Mouse (Mus musculus) hindbrain, postnatal 0 days (tissue): ENCODE measurements at regions not wholly inside any gene's neighbourhood (a gene's known extent, or its start where the extent isn't known, plus 50 kb on each side); places are given as distances from the start of the nearest gene placed in this dataset.

Source experiments
- ATAC-seq: fragments of 200-750 bp; cut with Nextera tagmentation; 2 replicates; pipeline ENCODE4 v1.8.0; 2017; ENCODE audit warnings: mild to moderate bottlenecking, moderate TSS enrichment, moderate library complexity
- DNase-seq: peaks from one replicate; pipeline ENCODE4 v3.0.0-alpha.2; 2015; ENCODE audit warnings: low spot score
- H3K27ac ChIP-seq: fragments of 300-500 bp; sonication (generic); 2 replicates; pipeline ENCODE4 v1.5.1; 2014; ENCODE audit warnings: mild to moderate bottlenecking
- H3K27me3 ChIP-seq: fragments of 300-500 bp; sonication (generic); 2 replicates; pipeline ENCODE4 v1.6.1; 2014; ENCODE audit warnings: low read length, mixed read lengths; ENCODE audit not compliant: insufficient read depth
- H3K36me3 ChIP-seq: fragments of 300-500 bp; sonication (generic); 2 replicates; pipeline ENCODE4 v1.6.1; 2014; ENCODE audit warnings: low read length, mixed read lengths; ENCODE audit not compliant: insufficient read depth
- H3K4me1 ChIP-seq: fragments of 300-500 bp; sonication (generic); 2 replicates; pipeline ENCODE4 v1.6.1; 2014; ENCODE audit warnings: antibody characterized with exemption, low read length, mixed read lengths; ENCODE audit not compliant: insufficient read depth
- H3K4me2 ChIP-seq: fragments of 300-500 bp; sonication (generic); 2 replicates; pipeline ENCODE4 v1.6.1; 2014; ENCODE audit warnings: low read depth, mild to moderate bottlenecking, low read length, moderate library complexity, mixed read lengths
- H3K4me3 ChIP-seq: fragments of 300-500 bp; sonication (generic); 2 replicates; pipeline ENCODE4 v1.5.1; 2014; ENCODE audit warnings: low read length
- H3K9ac ChIP-seq: fragments of 300-500 bp; sonication (generic); replicated peaks from 2 replicates; pipeline ENCODE4 v1.6.1; 2014; ENCODE audit warnings: mild to moderate bottlenecking, low read length, moderate library complexity, mixed read lengths
- H3K9me3 ChIP-seq: fragments of 300-500 bp; sonication (generic); 2 replicates; pipeline ENCODE4 v1.6.1; 2016; ENCODE audit warnings: low read length, mixed read lengths
- CTCF ChIP-seq: IDR thresholded peaks from 2 replicates; pipeline ENCODE4 v1.5.1; 2016; ENCODE audit warnings: antibody characterized with exemption, control low read depth, low read depth
- WGBS: fragments of 180-500 bp; shearing (Covaris S2); extraction: QIAGEN DNeasy Blood & Tissue Kit; methylation state at CpG from one replicate; pipeline ENCODE4 v1.1.7; 2014; 5-methylcytosine and 5-hydroxymethylcytosine counted together

GRCm38 (mm10) chr10:15321480-15321879 lies 603.5 kb upstream of the Gje1 start:
- Histone ChIP-seq H3K27me3 (no peaks in the 10 kb centered on the region), H3K4me3 (no peak overlapping the region), H3K4me2 (no peak overlapping the region), H3K27ac (no peak overlapping the region), H3K4me1 (no peaks in the 10 kb centered on the region), H3K9me3 (no peaks in the 10 kb centered on the region), H3K9ac (no peak overlapping the region), H3K36me3 (no peaks in the 10 kb centered on the region)
- no peak for TF ChIP-seq CTCF
- DNase-seq (no peak), ATAC-seq (no peak)

DNA sequence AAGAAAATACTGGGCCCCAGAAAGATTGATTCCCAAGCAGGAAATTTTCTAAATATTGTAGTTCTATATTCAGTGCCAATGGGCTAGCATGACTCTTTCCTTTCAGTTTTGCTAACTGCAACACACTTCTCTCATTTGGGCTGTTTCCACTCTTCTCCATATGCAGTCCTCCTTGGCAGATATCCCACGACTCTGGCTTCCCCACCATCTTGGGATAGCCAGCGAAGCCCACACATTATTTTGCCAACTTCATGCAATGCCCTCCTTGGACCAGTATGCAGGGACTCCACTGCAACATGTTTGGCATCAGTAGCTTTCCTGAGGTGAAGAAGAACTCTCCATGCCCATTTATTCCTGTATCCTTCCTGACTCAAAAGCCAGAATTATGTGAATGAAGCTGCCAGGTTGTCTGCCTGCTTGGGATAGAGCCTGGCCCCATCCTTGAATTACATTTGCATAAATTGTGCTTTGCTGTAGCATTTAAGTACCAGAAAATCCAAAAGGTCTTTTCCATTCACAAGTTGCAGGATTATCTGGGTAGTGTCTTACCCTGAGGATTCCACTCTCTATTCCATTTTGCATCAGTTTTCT lies 599.1 kb upstream of the Gje1 start:
- no peaks in the 10 kb centered on the region for H3K4me1 ChIP-seq
- no peaks in the 10 kb centered on the region for H3K9me3 ChIP-seq
- no peak overlapping the region for H3K4me2 ChIP-seq
- no peak overlapping the region for H3K4me3 ChIP-seq
- no peaks in the 10 kb centered on the region for H3K27me3 ChIP-seq
- H3K9ac ChIP-seq: no peak overlapping the region
- no peaks in the 10 kb centered on the region for H3K36me3 ChIP-seq
- TF ChIP-seq CTCF: no peak
- no peak overlapping the region for H3K27ac ChIP-seq
- ATAC-seq (no peak), DNase-seq (no peak)
- WGBS: 75% methylated on average over 2 of the region's 2 CpGs

DNA sequence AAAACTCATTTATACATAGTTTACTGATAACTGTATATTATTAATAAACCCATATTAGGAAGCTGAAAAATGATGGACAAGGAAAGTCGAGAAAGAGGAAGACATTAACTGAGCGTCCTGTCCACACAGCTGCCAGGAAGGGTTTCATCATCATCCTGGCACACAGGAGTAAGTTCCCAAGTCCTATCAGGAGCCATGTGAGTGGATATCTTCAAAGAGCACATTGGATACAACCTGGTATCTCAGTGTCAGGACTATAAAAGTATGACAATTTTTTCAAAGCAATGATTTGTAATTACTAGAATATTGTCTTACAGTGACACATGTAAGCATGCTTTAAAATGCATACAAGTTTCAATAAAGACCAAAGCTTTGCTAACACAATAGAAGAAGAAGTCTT lies 592.6 kb upstream of the Gje1 start:
- Histone ChIP-seq H3K9ac (no peak overlapping the region), H3K4me2 (no peak overlapping the region), H3K4me3 (no peak overlapping the region), H3K27ac (no peak overlapping the region), H3K4me1 (no peaks in the 10 kb centered on the region), H3K27me3 (no peaks in the 10 kb centered on the region), H3K9me3 (no peaks in the 10 kb centered on the region), H3K36me3 (no peaks in the 10 kb centered on the region)
- DNase-seq (no peak), ATAC-seq (no peak)
- no peak for TF ChIP-seq CTCF
- 84% methylated on average over 2 of the region's 2 CpGs for WGBS

DNA sequence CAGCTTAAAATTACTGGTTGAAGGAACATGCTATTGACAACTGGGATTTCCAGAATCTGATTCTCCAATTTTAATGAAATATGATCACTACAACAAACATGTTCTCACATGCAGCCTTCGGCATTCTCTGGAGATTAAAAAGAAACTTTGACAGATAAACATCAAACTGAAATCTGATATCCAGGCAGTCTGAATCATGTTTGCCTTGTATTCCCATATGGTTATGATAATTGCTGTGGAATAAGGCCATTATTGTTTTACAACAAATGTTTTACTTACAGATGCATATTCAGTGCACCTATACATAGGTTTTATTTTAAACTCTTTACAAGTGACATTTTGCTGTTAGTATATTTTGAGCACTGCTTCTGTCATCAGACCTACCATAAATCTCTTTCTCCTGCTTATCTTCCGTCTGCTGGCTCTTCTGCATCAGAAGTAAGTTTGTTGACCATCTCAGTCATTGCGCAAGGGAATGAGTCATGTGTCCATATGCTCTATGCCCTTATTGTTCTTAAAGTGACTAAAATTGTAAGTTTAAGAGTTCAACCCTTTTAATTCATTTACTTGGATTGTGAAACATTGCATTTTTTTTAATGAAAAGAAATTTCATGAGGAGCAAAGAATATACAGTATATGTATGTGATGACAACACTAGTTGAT lies 587.9 kb upstream of the Gje1 start:
- no peak for DNase-seq
- H3K4me3 ChIP-seq: no peak overlapping the region
- ATAC-seq: no peak
- no peak overlapping the region for H3K27ac ChIP-seq
- no peaks in the 10 kb centered on the region for H3K9me3 ChIP-seq
- no peak overlapping the region for H3K4me2 ChIP-seq
- H3K27me3 ChIP-seq: no peaks in the 10 kb centered on the region
- H3K4me1 ChIP-seq: no peaks in the 10 kb centered on the region
- H3K9ac ChIP-seq: no peak overlapping the region
- no peaks in the 10 kb centered on the region for H3K36me3 ChIP-seq
- WGBS: 85% methylated on average over 3 of the region's 3 CpGs
- no peak for TF ChIP-seq CTCF

DNA sequence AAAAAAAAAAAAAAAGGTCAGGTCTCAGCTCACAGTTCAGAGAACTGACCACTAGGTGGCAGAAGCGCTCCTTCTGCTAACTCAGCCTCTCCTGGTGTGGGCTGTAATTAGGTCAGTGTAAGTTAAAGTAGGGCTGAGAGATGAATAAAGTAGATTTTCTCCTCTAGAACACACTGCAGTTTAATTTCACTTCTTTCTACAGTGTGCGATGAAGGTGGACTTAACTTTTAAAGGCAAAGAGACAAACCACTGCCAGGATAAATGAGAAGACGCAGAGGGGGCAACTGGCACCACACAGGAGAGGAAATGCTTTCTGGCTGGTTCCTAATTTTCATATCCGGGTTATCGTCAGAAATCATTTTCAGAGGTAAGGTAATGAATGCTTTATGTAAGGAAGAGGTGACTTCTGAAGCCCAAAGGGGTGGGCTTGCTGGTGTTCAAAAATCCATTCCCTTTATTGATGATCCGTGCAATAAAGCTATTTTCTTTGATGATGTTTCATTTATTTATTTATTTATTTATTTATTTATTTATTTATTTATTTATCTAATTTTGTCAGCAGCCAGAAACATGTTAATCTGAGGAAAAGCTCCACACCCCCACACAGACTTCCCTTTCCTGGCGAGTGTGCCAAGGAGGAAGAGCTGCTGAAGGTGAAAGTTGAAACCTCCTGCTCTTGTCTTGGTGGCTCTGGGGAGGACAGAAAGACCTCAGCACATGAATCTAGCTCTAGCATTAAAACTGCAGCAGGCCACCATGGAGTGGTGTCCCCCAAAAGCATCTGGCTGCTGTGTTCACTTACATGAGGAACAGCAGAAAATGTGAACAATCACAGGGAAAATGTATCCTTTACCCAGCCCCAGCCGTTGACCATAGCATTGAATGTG lies 582.4 kb upstream of the Gje1 start:
- peak; percentile 94 for TF ChIP-seq CTCF
- peak overlapping the region; percentile 43 for H3K4me2 ChIP-seq
- H3K4me3 ChIP-seq: no peak overlapping the region
- no peaks in the 10 kb centered on the region for H3K27me3 ChIP-seq
- ATAC-seq: peak; percentile 94
- peak overlapping the region; percentile 59 for H3K27ac ChIP-seq
- DNase-seq: peak; percentile 93
- H3K9ac ChIP-seq: no peak overlapping the region
- no peaks in the 10 kb centered on the region for H3K9me3 ChIP-seq
- no peaks in the 10 kb centered on the region for H3K4me1 ChIP-seq
- no peaks in the 10 kb centered on the region for H3K36me3 ChIP-seq
- 28% methylated on average over 8 of the region's 8 CpGs for WGBS

DNA sequence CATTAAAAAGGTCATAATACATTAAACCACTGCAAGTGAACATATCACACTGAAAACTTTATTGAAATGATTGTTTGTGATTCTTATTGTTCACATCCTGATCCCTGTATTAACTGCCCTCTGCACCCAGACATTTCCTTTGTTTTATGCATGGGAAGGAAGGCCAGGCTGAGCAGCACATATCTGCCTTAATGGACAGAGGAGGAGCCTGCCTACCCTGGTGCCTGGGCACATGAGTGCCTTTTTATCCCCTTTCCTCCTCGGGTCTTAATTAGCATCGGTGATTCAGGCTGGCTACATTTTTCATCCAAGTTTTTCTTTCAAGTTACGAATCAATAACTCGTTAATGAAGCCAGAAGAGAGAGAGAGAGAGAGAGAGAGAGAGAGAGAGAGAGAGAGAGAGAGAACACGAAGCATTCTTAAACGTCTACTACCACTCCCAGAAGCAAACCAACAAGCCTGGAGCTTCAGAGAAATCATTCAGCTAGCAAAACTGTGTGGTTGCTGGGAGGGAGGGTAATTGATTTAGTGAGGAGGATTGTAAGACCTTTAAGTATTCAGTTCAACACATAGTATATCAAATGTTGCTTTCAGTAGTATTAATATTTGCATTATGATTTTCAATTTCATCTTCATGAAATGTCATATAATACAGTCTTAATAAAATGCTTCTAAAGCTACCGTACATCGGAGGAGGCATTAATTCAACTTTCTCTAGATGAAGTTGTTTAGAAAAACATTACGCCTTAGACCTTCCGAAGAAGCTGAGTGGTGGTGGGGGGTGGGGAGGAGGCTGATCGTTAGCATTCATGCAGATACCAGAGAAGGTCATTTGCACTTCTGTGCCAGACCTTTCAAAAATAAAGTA lies 581.6 kb upstream of the Gje1 start:
- 18% methylated on average over 11 of the region's 11 CpGs for WGBS
- Histone ChIP-seq H3K4me1 (no peaks in the 10 kb centered on the region), H3K27me3 (no peaks in the 10 kb centered on the region), H3K9ac (no peak overlapping the region), H3K9me3 (no peaks in the 10 kb centered on the region), H3K4me3 (no peak overlapping the region), H3K27ac (no peak overlapping the region), H3K4me2 (peak overlapping the region; percentile 43), H3K36me3 (no peaks in the 10 kb centered on the region)
- no peak for DNase-seq
- no peak for ATAC-seq
- TF ChIP-seq CTCF: no peak
